Mouse (Mus musculus) ES-E14 (cell line): ENCODE results near the gene Olfr619. TPM values are rescaled to one million over a fixed set of nuclear protein-coding genes. Genes with fewer than 3 reads are reported as not detected.

Source experiments
- DNase-seq: peaks from one replicate; pipeline ENCODE4 v3.0.0-alpha.2; 2013; ENCODE audit warnings: low read depth, low spot score
- H3K27ac ChIP-seq: 2 replicates; pipeline ENCODE4 v1.5.1; 2012; ENCODE audit warnings: low read depth, mild to moderate bottlenecking, low read length, moderate library complexity, mixed read lengths; ENCODE audit not compliant: poor library complexity, insufficient read depth, severe bottlenecking
- H3K36me3 ChIP-seq: 2 replicates; pipeline ENCODE4 v1.6.1; 2012; ENCODE audit warnings: mild to moderate bottlenecking, low read length, moderate library complexity, mixed read lengths; ENCODE audit not compliant: control insufficient read depth, poor library complexity, insufficient read depth, severe bottlenecking
- H3K4me1 ChIP-seq, 2 experiments: fragments of 150-350 bp in 1 of 2; sonication (generic) in 1 of 2; 2 replicates each; pipeline ENCODE4 v1.6.1; 2012; ENCODE audit warnings: low read length in 2 of 2, mild to moderate bottlenecking in 1 of 2, mixed read lengths in 1 of 2; ENCODE audit not compliant: control insufficient read depth in 2 of 2, insufficient read depth in 2 of 2, poor library complexity in 1 of 2
- H3K4me3 ChIP-seq, 2 experiments: fragments of 150-350 bp in 1 of 2; sonication (generic) in 1 of 2; 2 replicates each; pipeline ENCODE4 v1.5.1; 2012; ENCODE audit warnings: low read length in 2 of 2, low read depth in 1 of 2, mild to moderate bottlenecking in 1 of 2, mixed read lengths in 1 of 2; ENCODE audit not compliant: insufficient read depth in 1 of 2, poor library complexity in 1 of 2, severe bottlenecking in 1 of 2
- H3K9ac ChIP-seq: 2 replicates; pipeline ENCODE4 v1.6.1; 2012; ENCODE audit warnings: low read depth, mild to moderate bottlenecking, low read length, mixed read lengths; ENCODE audit not compliant: poor library complexity, insufficient read depth, severe bottlenecking
- H3K9me3 ChIP-seq: fragments of 150-350 bp; sonication (generic); 2 replicates; pipeline ENCODE4 v1.6.1; 2012; ENCODE audit warnings: low read depth, mild to moderate bottlenecking, low read length; ENCODE audit not compliant: control insufficient read depth, insufficient read depth
- MAFK ChIP-seq: IDR thresholded peaks from 2 replicates; pipeline ENCODE4 v1.6.1; 2014; ENCODE audit warnings: mild to moderate bottlenecking, low read depth, low read length, inconsistent platforms; ENCODE audit not compliant: insufficient read depth
- in situ Hi-C, 2 experiments: fragments of 600-800 bp; cut with MboI; formaldehyde crosslinking; loops; one replicate each; pipeline ENCODE4 v1.15.1; 2025; ENCODE audit warnings: low sequenced_read_pairs in 2 of 2, inconsistent platforms in 1 of 2; ENCODE audit not compliant: unreplicated experiment in 2 of 2
- total RNA-seq: library from RNA; depleted of rRNA; stranded (reverse); fragments of 300-350 nt; gene quantifications from 2 replicates; pipeline ENCODE4 v1.2.3, GENCODE M21; 2012; rRNA removed

Gene Olfr619
- total RNA-seq, 1 experiment = not detected

GRCm38 (mm10) chr7:103644070-103644469, 43.7 kb downstream of the Olfr619 start:
- Histone ChIP-seq H3K36me3 (no peaks in the 10 kb centered on the region), H3K9me3 (no peaks in the 10 kb centered on the region), H3K4me1 (no peaks in the 10 kb centered on the region), H3K9ac (no peak overlapping the region), H3K27ac (no peak overlapping the region), H3K4me3 (no peak overlapping the region)
- in situ Hi-C loops = no loop called here
- TF ChIP-seq MAFK = no peak
- DNase-seq = no peak

Other genes starting within 250 kb of the Olfr619 start
- gene Olfr601, start 237.9 kb upstream of the Olfr619 start, total RNA-seq = not detected in 2 replicates
- gene Olfr603, start 214.4 kb upstream of the Olfr619 start, total RNA-seq = not detected in 2 replicates
- 3.7 and 6.4 TPM in 2 replicates for gene Usp17lc, start 185.5 kb upstream of the Olfr619 start, total RNA-seq
- gene Olfr605, start 155.1 kb upstream of the Olfr619 start, total RNA-seq = not detected in 2 replicates
- gene Olfr606, start 151.5 kb upstream of the Olfr619 start, total RNA-seq = not detected in 2 replicates
- not detected in 2 replicates for gene Olfr607, start 136.4 kb upstream of the Olfr619 start, total RNA-seq
- not detected in 2 replicates for gene Olfr608, start 130.7 kb upstream of the Olfr619 start, total RNA-seq
- gene Olfr609, start 102.5 kb upstream of the Olfr619 start, total RNA-seq = not detected in 2 replicates
- not detected in 2 replicates for gene Olfr610, start 88.5 kb upstream of the Olfr619 start, total RNA-seq
- gene Olfr611, start 79.7 kb upstream of the Olfr619 start, total RNA-seq = not detected in 2 replicates
- not detected in 2 replicates for gene Olfr612, start 57.9 kb upstream of the Olfr619 start, total RNA-seq
- not detected in 2 replicates for gene Olfr613, start 52.5 kb upstream of the Olfr619 start, total RNA-seq
- gene Olfr615, start 44.5 kb upstream of the Olfr619 start, total RNA-seq = not detected in 2 replicates
- gene Olfr616, start 31.4 kb upstream of the Olfr619 start, total RNA-seq = not detected in 2 replicates
- not detected in 2 replicates for gene Olfr617, start 27.5 kb upstream of the Olfr619 start, total RNA-seq
- gene Olfr618, start 10.5 kb upstream of the Olfr619 start, total RNA-seq = not detected in 2 replicates
- not detected in 2 replicates for gene Olfr620, start 12.0 kb downstream of the Olfr619 start, total RNA-seq
- not detected in 2 replicates for gene Olfr622, start 42.1 kb downstream of the Olfr619 start, total RNA-seq
- not detected in 2 replicates for gene Olfr623, start 63.1 kb downstream of the Olfr619 start, total RNA-seq
- gene Olfr624, start 70.6 kb downstream of the Olfr619 start, total RNA-seq = 0.04 TPM in 1 of 2 replicates, not detected in the other
- gene Olfr625-ps1, start 82.1 kb downstream of the Olfr619 start, total RNA-seq = not detected in 2 replicates
- not detected in 2 replicates for gene Olfr243, start 114.1 kb downstream of the Olfr619 start, total RNA-seq
- gene Olfr628, start 129.8 kb downstream of the Olfr619 start, total RNA-seq = not detected in 2 replicates
- gene Olfr629, start 144.4 kb downstream of the Olfr619 start, total RNA-seq = not detected in 2 replicates
- gene Olfr630, start 156.8 kb downstream of the Olfr619 start, total RNA-seq = not detected in 2 replicates
- not detected in 2 replicates for gene Olfr69, start 171.0 kb downstream of the Olfr619 start, total RNA-seq
- not detected in 2 replicates for gene Olfr68, start 179.1 kb downstream of the Olfr619 start, total RNA-seq
- gene Olfr67, start 191.2 kb downstream of the Olfr619 start, total RNA-seq = not detected in 2 replicates
- gene Hbb-bt, start 213.4 kb downstream of the Olfr619 start, total RNA-seq = not detected in 2 replicates
- not detected in 2 replicates for gene Hbb-bs, start 227.5 kb downstream of the Olfr619 start, total RNA-seq
- gene Hbb-bh2, start 239.9 kb downstream of the Olfr619 start, total RNA-seq = not detected in 2 replicates
- not detected in 2 replicates for gene Hbb-bh1, start 242.6 kb downstream of the Olfr619 start, total RNA-seq